Mouse (Mus musculus): ENCODE measurements at regions not wholly inside any gene's neighbourhood (a gene's known extent, or its start where the extent isn't known, plus 50 kb on each side); places are given as distances from the start of the nearest gene placed in this dataset.

- H3K36me3 ChIP-seq (replicated peaks; ENCODE audit: low read length): no peaks in the 10 kb centered on the region
- H3K9me3 ChIP-seq: peaks cover 35% of the 10 kb centered on the region
- no peaks in the 10 kb centered on the region for H3K4me1 ChIP-seq
- H3K4me3 ChIP-seq (replicated peaks): no peak overlapping the region
- no peak for TF ChIP-seq FLI1 (IDR thresholded peaks at IDR 0.05; ENCODE audit: low read length)
- TF ChIP-seq GATA1 (IDR thresholded peaks at IDR 0.05; ENCODE audit: borderline replicate concordance, low read length): no peak
- H3K27me3 ChIP-seq (replicated peaks): no peaks in the 10 kb centered on the region
Observed at GRCm38 (mm10) chr15:88379342-88379741, 220.8 kb upstream of the Zdhhc25 start.

- H3K4me3 ChIP-seq (replicated peaks): no peak overlapping the region
- H3K27me3 ChIP-seq (replicated peaks): no peaks in the 10 kb centered on the region
- H3K9me3 ChIP-seq: peaks cover 41% of the 10 kb centered on the region
- H3K36me3 ChIP-seq (replicated peaks; ENCODE audit: low read length): no peaks in the 10 kb centered on the region
- no peak for TF ChIP-seq FLI1 (IDR thresholded peaks at IDR 0.05; ENCODE audit: low read length)
- no peak for TF ChIP-seq GATA1 (IDR thresholded peaks at IDR 0.05; ENCODE audit: borderline replicate concordance, low read length)
- H3K4me1 ChIP-seq: no peaks in the 10 kb centered on the region
Observed at GRCm38 (mm10) chr15:88379951-88380623, 220.0 kb upstream of the Zdhhc25 start.

- TF ChIP-seq GATA1 (IDR thresholded peaks at IDR 0.05; ENCODE audit: borderline replicate concordance, low read length): no peak
- no peak for TF ChIP-seq FLI1 (IDR thresholded peaks at IDR 0.05; ENCODE audit: low read length)
- H3K4me1 ChIP-seq: no peaks in the 10 kb centered on the region
- no peaks in the 10 kb centered on the region for H3K27me3 ChIP-seq (replicated peaks)
- H3K9me3 ChIP-seq: peaks cover 46% of the 10 kb centered on the region
- no peak overlapping the region for H3K4me3 ChIP-seq (replicated peaks)
- H3K36me3 ChIP-seq (replicated peaks; ENCODE audit: low read length): no peaks in the 10 kb centered on the region
Observed at GRCm38 (mm10) chr15:88381419-88381818, 218.7 kb upstream of the Zdhhc25 start.

DNA sequence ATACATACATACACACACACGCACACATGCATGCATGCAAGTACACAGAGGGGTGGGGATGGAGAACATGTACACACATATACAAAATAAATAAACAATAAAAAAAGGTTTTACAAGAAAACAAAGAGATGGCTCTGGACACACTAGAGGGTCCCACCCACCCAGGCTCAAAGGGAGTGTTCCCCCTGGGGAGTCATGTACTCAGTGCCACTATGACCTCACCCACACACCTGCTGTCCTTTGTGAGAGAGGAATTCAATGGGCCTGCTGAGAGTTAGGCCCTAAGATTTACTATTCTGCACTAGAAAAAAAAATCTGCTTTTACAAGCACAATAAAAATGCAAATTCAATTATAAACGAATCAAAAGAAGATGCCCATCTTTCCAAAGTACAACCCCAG, 214.2 kb upstream of the Zdhhc25 start:
- Histone ChIP-seq H3K36me3 (replicated peaks; ENCODE audit: low read length) (no peaks in the 10 kb centered on the region), H3K27me3 (replicated peaks) (no peaks in the 10 kb centered on the region), H3K4me3 (replicated peaks) (no peak overlapping the region), H3K4me1 (no peaks in the 10 kb centered on the region), H3K9me3 (peaks cover 47% of the 10 kb centered on the region)
- TF ChIP-seq GATA1 (IDR thresholded peaks at IDR 0.05; ENCODE audit: borderline replicate concordance, low read length): no peak
- TF ChIP-seq FLI1 (IDR thresholded peaks at IDR 0.05; ENCODE audit: low read length): no peak

- no peak for TF ChIP-seq GATA1 (IDR thresholded peaks at IDR 0.05; ENCODE audit: borderline replicate concordance, low read length)
- Histone ChIP-seq H3K36me3 (replicated peaks; ENCODE audit: low read length) (no peaks in the 10 kb centered on the region), H3K9me3 (peaks cover 47% of the 10 kb centered on the region)
Observed at GRCm38 (mm10) chr15:88386711-88387110, 213.4 kb upstream of the Zdhhc25 start.

DNA sequence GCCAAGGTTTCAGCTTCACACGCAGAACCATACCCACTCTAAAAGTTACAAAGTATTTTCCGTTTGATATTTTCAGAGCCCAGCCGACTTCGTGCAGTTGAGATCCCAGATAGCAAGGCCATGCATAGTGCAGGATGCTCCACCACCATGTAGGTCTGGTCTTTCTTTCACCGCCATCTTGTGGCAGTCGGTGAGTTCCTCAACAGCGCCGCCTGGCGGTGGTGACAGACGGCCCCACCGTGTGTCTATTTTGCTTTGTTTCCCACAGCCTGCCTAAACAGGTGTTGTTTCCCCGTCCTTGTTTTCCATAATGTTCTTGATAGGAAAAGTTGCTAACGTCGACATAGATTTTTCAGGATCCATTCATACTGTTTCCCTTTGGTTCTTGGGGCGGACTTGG, 208.3 kb upstream of the Zdhhc25 start:
- no peaks in the 10 kb centered on the region for H3K36me3 ChIP-seq (replicated peaks; ENCODE audit: low read length)

More at GRCm38 (mm10) chr15:88386711-88387110, 213.4 kb upstream of the Zdhhc25 start:
- Histone ChIP-seq H3K4me3 (replicated peaks) (no peak overlapping the region), H3K4me1 (no peaks in the 10 kb centered on the region), H3K27me3 (replicated peaks) (no peaks in the 10 kb centered on the region)

GRCm38 (mm10) chr15:88399064-88399463, 201.0 kb upstream of the Zdhhc25 start:
- peaks cover 20% of the 10 kb centered on the region for H3K9me3 ChIP-seq

More for the DNA sequence above, 208.3 kb upstream of the Zdhhc25 start:
- H3K4me3 ChIP-seq (replicated peaks): no peak overlapping the region
- peaks cover 43% of the 10 kb centered on the region for H3K9me3 ChIP-seq
- TF ChIP-seq FLI1 (IDR thresholded peaks at IDR 0.05; ENCODE audit: low read length): no peak
- no peak for TF ChIP-seq GATA1 (IDR thresholded peaks at IDR 0.05; ENCODE audit: borderline replicate concordance, low read length)
- H3K27me3 ChIP-seq (replicated peaks): no peaks in the 10 kb centered on the region
- H3K4me1 ChIP-seq: no peaks in the 10 kb centered on the region

GRCm38 (mm10) chr15:88399989-88400388, 200.1 kb upstream of the Zdhhc25 start:
- Histone ChIP-seq H3K27me3 (replicated peaks) (no peaks in the 10 kb centered on the region), H3K4me3 (replicated peaks) (no peak overlapping the region), H3K36me3 (replicated peaks; ENCODE audit: low read length) (no peaks in the 10 kb centered on the region), H3K4me1 (no peaks in the 10 kb centered on the region; the same call in 1 of the 2 replicates), H3K9me3 (peaks cover 20% of the 10 kb centered on the region)
- TF ChIP-seq GATA1 (IDR thresholded peaks at IDR 0.05; ENCODE audit: borderline replicate concordance, low read length) (no peak), FLI1 (IDR thresholded peaks at IDR 0.05; ENCODE audit: low read length) (no peak)

More at GRCm38 (mm10) chr15:88399064-88399463, 201.0 kb upstream of the Zdhhc25 start:
- Histone ChIP-seq H3K36me3 (replicated peaks; ENCODE audit: low read length) (no peaks in the 10 kb centered on the region), H3K27me3 (replicated peaks) (no peaks in the 10 kb centered on the region), H3K4me1 (no peaks in the 10 kb centered on the region; the same call in 1 of the 2 replicates), H3K4me3 (replicated peaks) (no peak overlapping the region)
- TF ChIP-seq FLI1 (IDR thresholded peaks at IDR 0.05; ENCODE audit: low read length) (no peak), GATA1 (IDR thresholded peaks at IDR 0.05; ENCODE audit: borderline replicate concordance, low read length) (no peak)

- Histone ChIP-seq H3K27me3 (replicated peaks) (no peaks in the 10 kb centered on the region), H3K4me1 (no peaks in the 10 kb centered on the region; the same call in 1 of the 2 replicates), H3K36me3 (replicated peaks; ENCODE audit: low read length) (no peaks in the 10 kb centered on the region), H3K9me3 (peaks cover 18% of the 10 kb centered on the region; the same call in 1 of the 2 replicates), H3K4me3 (replicated peaks) (no peak overlapping the region)
- TF ChIP-seq FLI1 (IDR thresholded peaks at IDR 0.05; ENCODE audit: low read length) (no peak), GATA1 (IDR thresholded peaks at IDR 0.05; ENCODE audit: borderline replicate concordance, low read length) (no peak)
Observed at GRCm38 (mm10) chr15:88400787-88401186, 199.3 kb upstream of the Zdhhc25 start.

GRCm38 (mm10) chr15:88408461-88409379, 191.4 kb upstream of the Zdhhc25 start:
- Histone ChIP-seq H3K4me1 (no peaks in the 10 kb centered on the region), H3K4me3 (replicated peaks) (peak overlapping the region; percentile 66), H3K27me3 (replicated peaks) (no peaks in the 10 kb centered on the region), H3K36me3 (replicated peaks; ENCODE audit: low read length) (no peaks in the 10 kb centered on the region), H3K9me3 (peaks cover 62% of the 10 kb centered on the region)
- TF ChIP-seq GATA1 (IDR thresholded peaks at IDR 0.05; ENCODE audit: borderline replicate concordance, low read length): no peak
- TF ChIP-seq FLI1 (IDR thresholded peaks at IDR 0.05; ENCODE audit: low read length): no peak
